Mouse (Mus musculus) heart, embryonic 16.5 days (tissue): ENCODE measurements around the gene Zdhhc4. TPM values are rescaled to one million over a fixed set of nuclear protein-coding genes. Genes with fewer than 3 reads are reported as not detected.

Experiments
- ATAC-seq: fragments of 200-750 bp; cut with Nextera tagmentation; replicated peaks from 2 replicates; pipeline ENCODE4 v1.8.0; 2017; ENCODE audit warnings: moderate number of reproducible peaks; ENCODE audit not compliant: insufficient read depth, low FRiP score; ENCODE audit errors: extremely low read depth
- H3K27ac ChIP-seq: fragments of 300-500 bp; sonication (generic); 2 replicates; pipeline ENCODE4 v1.5.1; 2014; ENCODE audit warnings: mild to moderate bottlenecking, low read length, control low read depth, moderate library complexity
- H3K27me3 ChIP-seq: fragments of 300-500 bp; sonication (generic); 2 replicates; pipeline ENCODE4 v1.6.1; 2014; ENCODE audit warnings: low read length, mixed read lengths; ENCODE audit not compliant: control insufficient read depth, insufficient read depth
- H3K36me3 ChIP-seq: fragments of 300-500 bp; sonication (generic); 2 replicates; pipeline ENCODE4 v1.6.1; 2014; ENCODE audit not compliant: control insufficient read depth, insufficient read depth
- H3K4me1 ChIP-seq: fragments of 300-500 bp; sonication (generic); 2 replicates; pipeline ENCODE4 v1.6.1; 2014; ENCODE audit warnings: low read length, mixed read lengths; ENCODE audit not compliant: control insufficient read depth, insufficient read depth
- H3K4me2 ChIP-seq: fragments of 300-500 bp; sonication (generic); 2 replicates; pipeline ENCODE4 v1.6.1; 2014; ENCODE audit warnings: low read depth, mild to moderate bottlenecking, control low read depth, low read length
- H3K4me3 ChIP-seq: fragments of 300-500 bp; sonication (generic); 2 replicates; pipeline ENCODE4 v1.5.1; 2014; ENCODE audit warnings: mild to moderate bottlenecking, control low read depth, low read length
- H3K9ac ChIP-seq: fragments of 300-500 bp; sonication (generic); 2 replicates; pipeline ENCODE4 v1.6.1; 2014; ENCODE audit warnings: low read length, control low read depth
- H3K9me3 ChIP-seq: fragments of 300-500 bp; sonication (generic); replicated peaks from 2 replicates; pipeline ENCODE4 v1.6.1; 2016; ENCODE audit warnings: low read length; ENCODE audit not compliant: control insufficient read depth
- WGBS: fragments of 180-500 bp; shearing (Covaris S2); extraction: QIAGEN DNeasy Blood & Tissue Kit; methylation state at CpG from one replicate; pipeline ENCODE4 v1.1.7; 2014; 5-methylcytosine and 5-hydroxymethylcytosine counted together
- polyA plus RNA-seq: library from polyadenylated mRNA; unstranded; fragments of >200 nt; fragmentation: Nextera tagmentation; extraction: Ambion mirVana; gene quantifications from 2 replicates; pipeline ENCODE4 v1.2.1, GENCODE M21; 2015

Zdhhc4 gene
- polyA plus RNA-seq, 1 experiment from 2014 or later, result 58.7 TPM

GRCm38 (mm10) chr5:143363678-143364615, 34.9 kb upstream of the Zdhhc4 start:
- H3K36me3 ChIP-seq, result no peaks in the 10 kb centered on the region
- ATAC-seq, result peak; percentile 49
- no peak overlapping the region for H3K27ac ChIP-seq
- peak overlapping the region; percentile 98 for H3K4me2 ChIP-seq
- peak overlapping the region; percentile 71 for H3K9ac ChIP-seq
- H3K4me3 ChIP-seq, result peak overlapping the region; percentile 53
- no peaks in the 10 kb centered on the region for H3K9me3 ChIP-seq
- H3K4me1 ChIP-seq, result peaks cover 11% of the 10 kb centered on the region
- H3K27me3 ChIP-seq, result peaks cover 40% of the 10 kb centered on the region
- under 1% methylated on average over 47 of the region's 47 CpGs for WGBS

- ATAC-seq, result no peak
- no peak overlapping the region for H3K9ac ChIP-seq
- no peaks in the 10 kb centered on the region for H3K9me3 ChIP-seq
- H3K4me3 ChIP-seq, result no peak overlapping the region
- no peak overlapping the region for H3K27ac ChIP-seq
- no peak overlapping the region for H3K4me2 ChIP-seq
- peaks cover 48% of the 10 kb centered on the region for H3K27me3 ChIP-seq
- H3K4me1 ChIP-seq, result peaks cover 14% of the 10 kb centered on the region
- H3K36me3 ChIP-seq, result no peaks in the 10 kb centered on the region
- 62% methylated on average over 7 of the region's 7 CpGs for WGBS
Observed at GRCm38 (mm10) chr5:143361428-143361827, 32.4 kb upstream of the Zdhhc4 start.

DNA sequence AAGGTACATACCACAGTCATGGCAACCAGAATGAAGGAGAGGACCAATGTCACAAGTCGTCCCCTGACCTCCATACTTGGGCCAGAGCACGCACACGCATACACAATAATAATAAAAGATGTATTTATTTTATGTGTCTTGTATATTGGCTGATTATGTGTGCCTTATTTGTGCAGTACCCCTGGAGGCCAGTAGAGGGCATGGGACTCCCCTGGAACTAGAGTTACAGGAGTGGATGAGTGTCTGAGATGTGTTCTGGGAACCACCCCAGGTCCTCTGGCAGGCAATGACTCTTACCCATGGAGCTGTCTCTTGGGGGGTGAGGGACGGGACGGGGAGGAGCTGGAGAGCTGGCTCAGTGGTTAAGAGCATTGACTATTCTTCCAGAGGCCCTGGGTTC, 30.9 kb upstream of the Zdhhc4 start:
- Histone ChIP-seq H3K4me3 (no peak overlapping the region), H3K27me3 (peaks cover 41% of the 10 kb centered on the region), H3K9ac (no peak overlapping the region), H3K4me1 (peaks cover 14% of the 10 kb centered on the region), H3K4me2 (no peak overlapping the region), H3K9me3 (no peaks in the 10 kb centered on the region), H3K27ac (no peak overlapping the region), H3K36me3 (no peaks in the 10 kb centered on the region)
- no peak for ATAC-seq
- 57% methylated on average over 5 of the region's 5 CpGs for WGBS

GRCm38 (mm10) chr5:143359263-143359662, 30.2 kb upstream of the Zdhhc4 start:
- peaks cover 9% of the 10 kb centered on the region for H3K4me1 ChIP-seq
- ATAC-seq, result no peak
- no peak overlapping the region for H3K9ac ChIP-seq
- H3K27ac ChIP-seq, result no peak overlapping the region
- WGBS, result 28% methylated on average over 7 of the region's 7 CpGs
- no peak overlapping the region for H3K4me2 ChIP-seq
- no peak overlapping the region for H3K4me3 ChIP-seq
- H3K36me3 ChIP-seq, result no peaks in the 10 kb centered on the region
- H3K9me3 ChIP-seq, result no peaks in the 10 kb centered on the region; the same call in 1 of the 2 replicates
- peaks cover 33% of the 10 kb centered on the region for H3K27me3 ChIP-seq

DNA sequence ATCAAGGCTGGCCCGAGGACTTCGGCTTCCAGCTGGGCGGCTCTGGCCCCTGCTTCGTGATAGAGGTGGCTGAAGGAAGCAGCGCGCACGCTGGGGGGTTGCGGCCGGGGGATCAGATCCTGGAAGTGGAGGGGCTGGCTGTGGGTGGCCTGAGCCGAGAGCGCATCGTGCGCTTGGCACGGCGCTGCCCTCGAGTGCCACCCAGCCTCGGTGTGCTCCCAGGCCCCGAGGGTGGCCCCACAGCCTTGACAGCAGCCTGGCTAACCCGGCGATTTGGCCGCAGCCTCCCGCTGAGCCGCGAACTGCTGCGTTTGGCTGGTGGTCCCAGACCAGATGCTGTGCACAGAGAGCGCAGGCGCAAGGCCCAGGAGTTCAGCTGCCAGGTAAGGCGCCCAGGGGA, 28.5 kb upstream of the Zdhhc4 start:
- peak overlapping the region; percentile 26 for H3K4me3 ChIP-seq
- H3K4me1 ChIP-seq, result peaks cover 4% of the 10 kb centered on the region; the same call in 1 of the 2 replicates
- 5% methylated on average over 28 of the region's 28 CpGs for WGBS
- no peak for ATAC-seq
- H3K27me3 ChIP-seq, result peaks cover 22% of the 10 kb centered on the region
- peak overlapping the region; percentile 39; the same call in 1 of the 2 replicates for H3K4me2 ChIP-seq
- no peak overlapping the region for H3K9ac ChIP-seq
- H3K27ac ChIP-seq, result no peak overlapping the region
- peaks cover 3% of the 10 kb centered on the region; the same call in 1 of the 2 replicates for H3K9me3 ChIP-seq
- H3K36me3 ChIP-seq, result no peaks in the 10 kb centered on the region

DNA sequence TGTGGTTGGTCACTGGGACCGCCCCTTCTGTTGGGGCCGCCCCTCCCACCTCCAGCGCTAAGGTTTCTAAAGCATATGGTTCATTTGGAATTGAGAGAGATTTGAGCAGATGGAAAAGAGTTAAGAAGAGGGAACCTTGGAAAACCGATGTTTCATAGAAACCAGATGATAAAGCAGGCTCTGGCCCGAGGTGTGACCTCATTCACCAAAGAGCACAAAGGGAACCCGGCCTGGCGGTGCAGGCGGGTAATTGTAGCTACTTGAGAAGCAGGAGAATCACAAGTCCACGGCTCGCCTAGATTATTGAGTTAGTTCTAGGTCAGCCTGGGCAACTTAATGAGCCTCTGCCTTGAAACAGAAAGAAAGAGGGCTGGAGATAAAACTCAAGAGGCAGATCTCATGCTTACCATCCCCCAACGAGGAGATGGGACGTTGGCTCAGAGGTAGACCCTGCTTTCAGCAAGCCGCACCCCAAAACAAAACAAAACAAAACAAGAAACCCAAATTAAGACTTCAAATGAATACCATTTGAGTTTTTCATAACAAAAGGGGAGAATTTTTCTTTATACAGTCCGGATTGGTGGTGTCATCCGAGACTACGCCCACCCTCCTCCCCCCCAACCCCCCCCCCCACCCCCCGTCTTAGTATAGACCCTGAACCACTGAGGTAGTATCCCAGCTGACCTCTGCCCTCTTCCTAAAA, 27.8 kb upstream of the Zdhhc4 start, which contains the start of gene Grid2ip:
Gene Grid2ip (plus strand): TSS at position 653 of the 703 bp plus-strand sequence.
- Histone ChIP-seq H3K4me2 (peak within 1 kb of the TSS; percentile 39; the same call in 1 of the 2 replicates), H3K36me3 (no peaks in the 10 kb centered on the region), H3K9me3 (peaks cover 3% of the 10 kb centered on the region; the same call in 1 of the 2 replicates), H3K4me1 (peaks cover 4% of the 10 kb centered on the region; the same call in 1 of the 2 replicates), H3K27ac (no peak within 1 kb of the TSS), H3K9ac (no peak within 1 kb of the TSS), H3K27me3 (peaks cover 21% of the 10 kb centered on the region), H3K4me3 (peak within 1 kb of the TSS; percentile 26)
- WGBS, result 16% methylated on average over 17 of the region's 17 CpGs
- no peak for ATAC-seq

DNA sequence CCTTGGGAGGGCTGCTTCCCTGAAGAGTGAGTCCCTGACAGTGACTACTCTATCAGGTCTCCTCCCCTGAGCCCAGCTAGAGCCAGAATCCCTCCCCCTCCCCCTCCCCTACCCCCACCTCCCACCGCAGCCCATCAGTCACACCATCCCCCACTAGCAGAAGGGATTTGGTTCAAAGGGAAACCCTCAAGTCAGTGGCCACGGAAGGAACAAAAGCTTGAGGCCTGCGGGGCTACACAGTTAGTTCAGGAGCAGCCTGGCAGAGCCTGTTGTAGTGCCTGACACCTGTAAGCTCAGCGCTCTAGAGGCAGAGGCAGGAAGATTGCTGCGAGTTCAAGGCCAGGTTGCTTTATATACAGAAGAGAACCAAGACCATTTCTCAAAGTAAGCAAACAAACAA, 27.0 kb upstream of the Zdhhc4 start:
- Histone ChIP-seq H3K9ac (no peak overlapping the region), H3K4me3 (no peak overlapping the region), H3K9me3 (peaks cover 4% of the 10 kb centered on the region), H3K4me2 (no peak overlapping the region), H3K36me3 (no peaks in the 10 kb centered on the region), H3K27me3 (peaks cover 21% of the 10 kb centered on the region), H3K27ac (no peak overlapping the region), H3K4me1 (peaks cover 4% of the 10 kb centered on the region; the same call in 1 of the 2 replicates)
- WGBS, result 31% methylated on average over 5 of the region's 5 CpGs
- no peak for ATAC-seq

GRCm38 (mm10) chr5:143346367-143346766, 17.3 kb upstream of the Zdhhc4 start:
- no peak overlapping the region for H3K9ac ChIP-seq
- H3K27me3 ChIP-seq, result no peaks in the 10 kb centered on the region
- H3K4me2 ChIP-seq, result no peak overlapping the region
- peaks cover 14% of the 10 kb centered on the region for H3K9me3 ChIP-seq
- H3K27ac ChIP-seq, result no peak overlapping the region
- ATAC-seq, result no peak
- 76% methylated on average over 8 of the region's 8 CpGs for WGBS
- H3K36me3 ChIP-seq, result no peaks in the 10 kb centered on the region
- no peak overlapping the region for H3K4me3 ChIP-seq
- H3K4me1 ChIP-seq, result no peaks in the 10 kb centered on the region
